Mouse (Mus musculus) ES-Bruce4 (cell line): ENCODE results near the gene Zfp148.

Experiments
- CTCF ChIP-seq: IDR thresholded peaks from one replicate; pipeline ENCODE4 v1.8.1; 2011; ENCODE audit warnings: low read depth, low read length
- POLR2A ChIP-seq: IDR thresholded peaks from one replicate; pipeline ENCODE4 v1.8.1; 2011; ENCODE audit warnings: low read length; ENCODE audit not compliant: insufficient read depth

DNA sequence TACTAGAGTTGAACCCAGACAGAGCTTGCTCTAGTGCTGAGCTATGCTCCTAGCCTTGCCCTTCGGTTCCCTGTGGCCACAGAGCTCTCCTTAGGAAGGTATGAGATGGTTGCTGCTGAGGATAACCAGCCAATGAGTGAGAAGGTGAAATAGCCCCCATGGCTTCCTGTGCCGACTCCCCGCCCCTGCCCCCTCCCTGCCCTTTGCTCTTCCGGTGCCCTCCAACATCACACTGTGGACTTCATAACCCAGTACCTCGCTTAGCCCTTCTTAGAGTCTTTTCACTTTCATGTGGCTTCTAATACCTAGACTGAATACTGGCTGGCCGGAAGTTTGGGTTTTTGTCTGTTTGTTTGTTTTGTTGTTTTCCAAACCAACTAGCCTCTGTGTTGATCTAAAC, 9.8 kb upstream of the Zfp148 start:
- TF ChIP-seq CTCF, result no peak
- TF ChIP-seq POLR2A, result no peak
